ENCODE assay signal across 25 mouse cellular contexts in the genomic region with DNA sequence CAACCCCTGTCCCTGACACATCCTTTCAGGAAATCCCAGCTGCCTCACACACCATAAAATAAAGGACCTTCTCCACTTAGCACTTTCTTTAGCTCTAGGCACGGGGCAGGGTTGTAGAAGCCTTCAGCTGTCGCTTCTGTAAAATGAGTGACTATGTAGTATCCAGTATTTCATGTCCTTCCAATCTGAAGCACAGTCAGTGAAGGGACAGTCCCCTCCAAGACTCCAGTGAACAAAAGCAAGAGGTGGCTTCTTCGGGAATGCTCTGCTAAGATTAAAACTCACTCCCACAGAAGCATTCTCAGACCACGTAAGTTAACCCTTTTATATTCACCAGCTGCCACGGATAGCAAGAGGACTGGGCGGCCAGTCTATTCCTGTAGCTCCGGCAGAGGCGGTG. TPM values are rescaled to one million over a fixed set of nuclear protein-coding genes. Genes with fewer than 3 reads are reported as not detected.
A peak's percentile ranks its signal among the peaks of the same experiment; 100 is the strongest.
DNase-seq lines count a peak whose midpoint lies in the region; ATAC-seq and TF ChIP-seq lines count a peak whose summit lies in the region.
"Had no signal": no experiment of that assay in that cellular context is flagged by ENCODE, and none has a peak within 500 bp of the region (broad histone marks: within the 10 kb centered on the region; RNA-seq: fewer than 3 reads in every experiment).

No protein-coding gene starts in this region.

- 0 out of 2 replicates have a peak overlapping the region, but pooled peaks have one; percentile 2 for H3K4me3 ChIP-seq in heart, embryonic 11.5 days (ENCODE audit: low read depth, low read length)
- no peak overlapping the region for H3K4me3 ChIP-seq in heart, adult 2 months
- no peak overlapping the region for H3K4me3 ChIP-seq in kidney, adult 2 months (ENCODE audit: insufficient read depth, low read depth, low read length)
- no peak overlapping the region for H3K4me3 ChIP-seq in neural tube, embryonic 15.5 days (replicated peaks)
- H3K4me3 ChIP-seq: embryonic facial prominence, embryonic 15.5 days; midbrain, embryonic 12.5 days had no signal

- H3K4me2 ChIP-seq in heart, embryonic 11.5 days: peak overlapping the region; percentile 36
- no peak overlapping the region for H3K4me2 ChIP-seq in neural tube, embryonic 15.5 days
- H3K4me2 ChIP-seq: embryonic facial prominence, embryonic 15.5 days; hindbrain, embryonic 14.5 days; midbrain, embryonic 12.5 days had no signal

- no peaks in the 10 kb centered on the region; the same call in 1 of the 2 replicates for H3K36me3 ChIP-seq in heart, embryonic 11.5 days (ENCODE audit: control insufficient read depth, insufficient read depth, low read length)
- no peaks in the 10 kb centered on the region for H3K36me3 ChIP-seq in heart, adult 2 months (ENCODE audit: control insufficient read depth, insufficient read depth, low read length)
- H3K36me3 ChIP-seq in kidney, adult 2 months (ENCODE audit: control insufficient read depth, insufficient read depth, low read length): no peaks in the 10 kb centered on the region
- H3K36me3 ChIP-seq in neural tube, embryonic 15.5 days: no peaks in the 10 kb centered on the region
- H3K36me3 ChIP-seq: embryonic facial prominence, embryonic 15.5 days had no signal

- H3K4me1 ChIP-seq in heart, embryonic 11.5 days (ENCODE audit: control insufficient read depth, insufficient read depth, low read length): peaks cover 32% of the 10 kb centered on the region
- H3K4me1 ChIP-seq in heart, adult 2 months (ENCODE audit: control insufficient read depth, insufficient read depth, low read length): no peaks in the 10 kb centered on the region
- 0 out of 2 replicates have a peak, but pooled peaks cover 3% of the 10 kb centered on the region for H3K4me1 ChIP-seq in kidney, adult 2 months (ENCODE audit: control insufficient read depth, insufficient read depth, low read length)
- peaks cover 6% of the 10 kb centered on the region; the same call in 1 of the 2 replicates for H3K4me1 ChIP-seq in neural tube, embryonic 15.5 days

- TF ChIP-seq POLR2A in heart, adult 2 months (IDR thresholded peaks at IDR 0.05; ENCODE audit: insufficient read depth, low read depth, low read length): no peak
- TF ChIP-seq POLR2A in kidney, adult 2 months (IDR thresholded peaks at IDR 0.05; ENCODE audit: low read depth, low read length): no peak

- TF ChIP-seq CTCF in heart, adult 2 months (IDR thresholded peaks at IDR 0.05): no peak
- no peak for TF ChIP-seq CTCF in kidney, adult 2 months (conservative IDR thresholded peaks at IDR 0.05; ENCODE audit: insufficient read depth, insufficient read length, low read depth, low read length)

- intact Hi-C loops in heart, adult 2 months (cut with DNase I): no loop called here

- H3K79me2 ChIP-seq in heart, adult 2 months (replicated peaks; ENCODE audit: control insufficient read depth, insufficient read depth, low read length): no peaks in the 10 kb centered on the region; the same call in 1 of the 2 replicates

- 47% methylated on average over 8 of the region's 8 CpGs for WGBS in heart, embryonic 11.5 days (ENCODE audit: insufficient replicate concordance)
- 64% methylated on average over 8 of the region's 8 CpGs for WGBS in heart, adult 2 months
- 56% methylated on average over 8 of the region's 8 CpGs for WGBS in kidney, adult 2 months
- 68% methylated on average over 8 of the region's 8 CpGs for WGBS in neural tube, embryonic 15.5 days

- TF ChIP-seq EP300 in heart, adult 2 months (IDR thresholded peaks at IDR 0.05; ENCODE audit: insufficient read depth, low read depth, low read length): no peak

- no peak overlapping the region; the same call in 1 of the 2 replicates for H3K27ac ChIP-seq in heart, embryonic 11.5 days (ENCODE audit: low read depth, low read length)
- no peak overlapping the region for H3K27ac ChIP-seq in heart, adult 2 months
- H3K27ac ChIP-seq in kidney, adult 2 months (ENCODE audit: insufficient read depth, low read depth, low read length): 0 out of 2 replicates have a peak overlapping the region, but pooled peaks have one; percentile 10
- no peak overlapping the region for H3K27ac ChIP-seq in neural tube, embryonic 15.5 days (replicated peaks)
- H3K27ac ChIP-seq: embryonic facial prominence, embryonic 15.5 days; hindbrain, embryonic 14.5 days; midbrain, embryonic 12.5 days had no signal

- no peak for DNase-seq in heart, adult 2 months
- no peak for DNase-seq in kidney, adult 2 months
- no peak for DNase-seq in kidney, adult 11 months
- DNase-seq in neural tube, embryonic 10.5 days (ENCODE audit: extremely low spot score, low spot score): peak; percentile 11
- DNase-seq in B cell, adult 2 months: no peak
- DNase-seq: adrenal gland, adult 2 months; cerebellum, adult 11 months; cerebellum, adult 9-11 months; gastrocnemius, postnatal 25 days; heart, postnatal 14 days; kidney, adult 8-10 months; kidney, postnatal 36 days; layer of hippocampus, adult 9-11 months; lung, postnatal 14 days; retina, postnatal 1 day; right cerebral cortex, postnatal 25 days; spleen, adult 18-20 months; thymus, postnatal 14 days had no signal

- no peaks in the 10 kb centered on the region for H3K27me3 ChIP-seq in heart, embryonic 11.5 days (ENCODE audit: control insufficient read depth, insufficient read depth, low read length)
- no peaks in the 10 kb centered on the region for H3K27me3 ChIP-seq in heart, adult 2 months (ENCODE audit: control insufficient read depth, insufficient read depth, low read length)
- no peaks in the 10 kb centered on the region for H3K27me3 ChIP-seq in kidney, adult 2 months (replicated peaks; ENCODE audit: control insufficient read depth, insufficient read depth, low read length)
- H3K27me3 ChIP-seq in neural tube, embryonic 15.5 days (replicated peaks): no peaks in the 10 kb centered on the region
- H3K27me3 ChIP-seq: embryonic facial prominence, embryonic 15.5 days; midbrain, embryonic 12.5 days had no signal

- H3K9me3 ChIP-seq in heart, embryonic 11.5 days (replicated peaks; ENCODE audit: control insufficient read depth, low read length): no peaks in the 10 kb centered on the region
- no peaks in the 10 kb centered on the region for H3K9me3 ChIP-seq in neural tube, embryonic 15.5 days (replicated peaks)
- H3K9me3 ChIP-seq: embryonic facial prominence, embryonic 15.5 days; midbrain, embryonic 12.5 days had no signal

- H3K9ac ChIP-seq in heart, embryonic 11.5 days (ENCODE audit: low read depth, low read length): no peak overlapping the region
- H3K9ac ChIP-seq in heart, adult 2 months (ENCODE audit: low read depth, low read length): no peak overlapping the region
- no peak overlapping the region for H3K9ac ChIP-seq in neural tube, embryonic 15.5 days (replicated peaks)
- H3K9ac ChIP-seq: embryonic facial prominence, embryonic 15.5 days; hindbrain, embryonic 14.5 days; midbrain, embryonic 12.5 days had no signal

- no peak for ATAC-seq in heart, embryonic 11.5 days (replicated peaks; ENCODE audit: insufficient number of reproducible peaks, low FRiP score, low TSS enrichment)
- ATAC-seq in neural tube, embryonic 15.5 days (ENCODE audit: low FRiP score): no peak
- ATAC-seq: forebrain, embryonic 14.5 days; inflammation-experienced regulatory T-cells, adult 6 months had no signal

RNA-seq across cellular contexts. Expression of a gene that starts 14.3 kb away (rescaled TPM):
- polyA plus RNA-seq in heart, embryonic 11.5 days (2014; fragmentation: Nextera tagmentation; extraction: Ambion mirVana): 6.3 and 6.5 TPM in 2 replicates
- 1 to 10 TPM; 2.8 to 3.4 TPM for total RNA-seq in heart, adult 2 months (2021)
- polyA plus RNA-seq in heart, adult 2 months (2012; rRNA removed): 1.3 and 1.6 TPM in 2 replicates
- 5.3 and 5.5 TPM in 2 replicates for polyA plus RNA-seq in kidney, adult 2 months (2012; rRNA removed)
- 3.5 and 5.4 TPM in 2 replicates for polyA plus RNA-seq in neural tube, embryonic 15.5 days (2015; fragmentation: Nextera tagmentation; extraction: Ambion mirVana)
